Mouse (Mus musculus) spleen, embryonic (tissue): ENCODE results near the gene Krtap28-13.

Experiments
- CTCF ChIA-PET: fragments of 350-600 bp; sonication (Branson Sonifier 250); formaldehyde crosslinking; loops from one replicate; lab custom pipeline; 2022; lab: Charles Lee

Krtap28-13 gene

DNA sequence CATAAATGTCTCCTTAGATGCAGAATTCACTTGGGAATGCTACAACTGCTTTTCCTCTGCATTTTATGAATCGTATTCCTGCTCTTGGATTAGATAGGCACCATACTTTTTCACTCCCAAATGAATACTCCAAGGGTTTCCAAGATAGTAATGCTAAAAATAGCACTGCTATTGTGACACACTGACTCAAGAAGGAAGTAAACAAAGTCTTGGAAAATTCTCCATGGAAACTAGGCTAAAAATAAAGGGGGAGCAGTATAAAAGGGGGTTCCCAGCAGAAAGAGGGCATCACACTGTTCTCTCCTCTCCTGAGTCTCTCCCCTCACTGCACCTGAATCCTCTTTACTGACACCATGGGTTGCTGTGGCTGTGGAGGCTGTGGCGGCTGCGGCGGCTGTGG lies at the start of gene Krtap28-13:
TSS of gene Krtap28-13 (plus strand) at position 288 of the 400 bp plus-strand sequence.
- CTCF ChIA-PET: no interaction called here

- CTCF ChIA-PET: no interaction called here
Observed at GRCm38 (mm10) chr1:83014477-83014876, 46.3 kb upstream of the Krtap28-13 start.

GRCm38 (mm10) chr1:83015329-83015879 lies 45.3 kb upstream of the Krtap28-13 start:
- CTCF ChIA-PET: no interaction called here

- CTCF ChIA-PET: no interaction called here
Observed at GRCm38 (mm10) chr1:83016556-83016955, 44.2 kb upstream of the Krtap28-13 start.

GRCm38 (mm10) chr1:83031950-83032349 lies 28.8 kb upstream of the Krtap28-13 start:
- CTCF ChIA-PET: no interaction called here

- CTCF ChIA-PET: no interaction called here
Observed at GRCm38 (mm10) chr1:83032508-83032907, 28.2 kb upstream of the Krtap28-13 start.

- CTCF ChIA-PET: no interaction called here
Observed at GRCm38 (mm10) chr1:83034509-83034908, 26.2 kb upstream of the Krtap28-13 start.

GRCm38 (mm10) chr1:83036892-83037667 lies 23.6 kb upstream of the Krtap28-13 start:
- CTCF ChIA-PET: no interaction called here

- CTCF ChIA-PET: no interaction called here
Observed at GRCm38 (mm10) chr1:83038109-83038672, 22.5 kb upstream of the Krtap28-13 start, which contains the start of gene Slc19a3. Gene Slc19a3, minus strand, starts transcription at chr1:83038448.

GRCm38 (mm10) chr1:83039080-83039479 lies 21.6 kb upstream of the Krtap28-13 start:
- CTCF ChIA-PET: no interaction called here

GRCm38 (mm10) chr1:83042380-83042779 lies 18.4 kb upstream of the Krtap28-13 start, which contains the start of gene Krtap28-10:
Gene Krtap28-10, minus strand, starts transcription at chr1:83042480.
- CTCF ChIA-PET: no interaction called here

DNA sequence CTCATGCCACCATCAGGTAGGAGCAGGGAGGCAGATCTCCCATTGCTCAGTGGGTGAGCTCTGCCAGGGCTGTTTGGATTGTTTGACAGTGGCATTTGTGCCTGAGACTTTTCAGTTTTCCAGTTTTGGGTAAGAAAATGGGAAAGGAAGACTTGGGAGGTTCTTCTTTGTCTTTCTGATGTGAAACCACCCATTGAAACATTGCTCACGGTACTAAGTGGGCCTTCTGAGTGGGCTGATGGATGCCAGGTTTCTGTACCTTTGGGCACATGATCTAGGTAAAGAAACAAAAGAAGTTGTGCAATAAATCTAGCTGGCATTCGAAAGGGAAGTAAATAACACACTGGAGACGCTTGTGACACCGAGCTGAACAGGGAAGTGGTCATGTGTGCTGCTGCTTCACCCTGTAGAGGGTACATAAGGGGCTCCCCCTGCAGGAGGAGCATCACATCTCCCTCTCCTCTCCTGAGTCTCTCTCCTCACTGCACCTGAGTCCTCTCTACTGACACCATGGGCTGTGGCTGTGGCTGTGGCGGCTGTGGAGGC lies 15.8 kb upstream of the Krtap28-13 start, which contains the start of gene Gm47969:
TSS of gene Gm47969 (plus strand) at position 51 of the 546 bp plus-strand sequence.
- CTCF ChIA-PET: no interaction called here

GRCm38 (mm10) chr1:83058481-83058880 lies 2.2 kb upstream of the Krtap28-13 start:
- CTCF ChIA-PET: no interaction called here

GRCm38 (mm10) chr1:83059278-83059677 lies 1.5 kb upstream of the Krtap28-13 start, which contains the start of gene A030005K14Rik:
Gene A030005K14Rik, minus strand, starts transcription at chr1:83059378.
- CTCF ChIA-PET: no interaction called here

GRCm38 (mm10) chr1:83064851-83065250 lies 4.1 kb downstream of the Krtap28-13 start:
- CTCF ChIA-PET: no interaction called here

GRCm38 (mm10) chr1:83066577-83066976 lies 5.8 kb downstream of the Krtap28-13 start:
- CTCF ChIA-PET: no interaction called here

GRCm38 (mm10) chr1:83067205-83067604 lies 6.5 kb downstream of the Krtap28-13 start:
- CTCF ChIA-PET: no interaction called here

- CTCF ChIA-PET: no interaction called here
Observed at GRCm38 (mm10) chr1:83075526-83076189, 14.9 kb downstream of the Krtap28-13 start.

DNA sequence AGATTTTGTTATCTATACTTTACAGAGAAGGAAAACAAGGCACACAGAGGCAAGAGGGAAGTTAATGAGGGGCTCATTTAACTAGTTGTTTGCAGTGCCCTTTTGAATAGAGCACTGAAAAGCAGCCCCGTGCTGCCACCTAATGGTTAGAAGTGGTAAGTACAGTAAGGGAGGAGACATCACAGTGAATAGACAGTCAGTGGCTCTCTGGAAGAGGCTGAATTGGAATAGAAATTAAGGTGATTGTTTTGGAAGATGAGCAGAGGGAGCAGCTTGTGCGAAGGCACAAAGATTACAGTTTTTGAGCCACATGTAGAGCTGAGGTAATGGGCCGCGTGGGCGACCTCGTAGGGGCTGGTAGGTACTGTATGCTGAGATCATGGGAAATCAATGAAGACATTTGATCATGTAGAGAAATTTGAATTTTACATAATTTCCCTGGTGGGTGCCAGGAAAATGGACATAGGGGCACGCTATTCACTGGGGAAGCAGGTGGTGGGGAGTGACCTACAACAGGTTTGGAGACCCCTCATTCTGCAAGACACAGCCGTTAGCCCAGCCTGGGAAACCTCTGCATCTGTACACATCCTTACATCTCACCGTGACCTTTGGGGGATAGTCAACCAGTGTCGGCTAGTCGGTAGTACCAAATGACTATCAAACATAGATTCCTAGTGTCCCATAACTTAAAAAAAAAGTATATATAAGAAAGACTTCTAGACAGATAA lies 15.6 kb downstream of the Krtap28-13 start:
- CTCF ChIA-PET: interaction anchor here (0.5 kb wide), 1 partner anchor 222 kb away, joined by 7 read pairs; no protein-coding TSS in a partner anchor

GRCm38 (mm10) chr1:83077016-83077415 lies 16.3 kb downstream of the Krtap28-13 start:
- CTCF ChIA-PET: interaction anchor here (0.5 kb wide), 1 partner anchor 222 kb away, joined by 7 read pairs; no protein-coding TSS in a partner anchor

- CTCF ChIA-PET: no interaction called here
Observed at GRCm38 (mm10) chr1:83084790-83085189, 24.1 kb downstream of the Krtap28-13 start.
